Mouse (Mus musculus) layer of hippocampus, postnatal 25 days (tissue): ENCODE measurements around the gene Luc7l. TPM values are rescaled to one million over a fixed set of nuclear protein-coding genes. Genes with fewer than 3 reads are reported as not detected.
"Not testable (repeated sequence)": the region's sequence is repeated elsewhere in the genome, so short reads cannot be mapped to it uniquely, and the experiment has no call there.

Experiments
- DNase-seq, 2 experiments: peaks; one replicate each; pipeline ENCODE4 v3.0.0; 2022; ENCODE audit warnings: mixed read lengths in 2 of 2, low spot score in 1 of 2; ENCODE audit errors: extremely low spot score in 1 of 2
- total RNA-seq, 2 experiments: library from RNA; stranded (reverse); gene quantifications; 2 replicates each; pipeline ENCODE4 v1.2.3; 2021

Luc7l gene
- total RNA-seq, 2 experiments from 2014 or later = 77.6 to 86.4 TPM

GRCm38 (mm10) chr17:26251886-26252538, 684 bp upstream of the Luc7l start:
- no peak for DNase-seq

GRCm38 (mm10) chr17:26253399-26253798, 703 bp downstream of the Luc7l start:
- no peak for DNase-seq

- no peak for DNase-seq
These were observed 2.6 kb downstream of the Luc7l start for GRCm38 (mm10) chr17:26255313-26255712.

GRCm38 (mm10) chr17:26261826-26262225, 9.1 kb downstream of the Luc7l start:
- no peak for DNase-seq

- no peak for DNase-seq
These were observed 9.7 kb downstream of the Luc7l start for GRCm38 (mm10) chr17:26262384-26262783.

GRCm38 (mm10) chr17:26268851-26269250, 16.2 kb downstream of the Luc7l start:
- DNase-seq = no peak

GRCm38 (mm10) chr17:26269577-26269976, 16.9 kb downstream of the Luc7l start:
- not testable (repeated sequence) for DNase-seq

- no peak for DNase-seq
These were observed 19.9 kb downstream of the Luc7l start for GRCm38 (mm10) chr17:26272586-26272985.

GRCm38 (mm10) chr17:26275933-26276332, 23.2 kb downstream of the Luc7l start:
- DNase-seq = no peak

GRCm38 (mm10) chr17:26276711-26277110, 24.0 kb downstream of the Luc7l start:
- peak in 1 of 2 experiments; percentile 24 for DNase-seq

- no peak for DNase-seq
These were observed 33.7 kb downstream of the Luc7l start for GRCm38 (mm10) chr17:26286199-26286955.

GRCm38 (mm10) chr17:26289475-26289874, 36.8 kb downstream of the Luc7l start:
- no peak for DNase-seq

GRCm38 (mm10) chr17:26298318-26298717, 45.6 kb downstream of the Luc7l start:
- DNase-seq = not testable (repeated sequence)

GRCm38 (mm10) chr17:26314291-26314690, 61.6 kb downstream of the Luc7l start:
- peak; percentile 69 to 88 for DNase-seq

- no peak for DNase-seq
These were observed 62.8 kb downstream of the Luc7l start for GRCm38 (mm10) chr17:26315474-26315873.

- DNase-seq = no peak
These were observed 65.7 kb downstream of the Luc7l start for GRCm38 (mm10) chr17:26318441-26318840.

Other genes with a start within 250 kb of the Luc7l start
- 100 to 1,000 TPM in 1 of 2 experiments, 10 to 100 TPM in 1; 97.3 to 104 TPM for gene Rab11fip3, start 183.3 kb upstream of the Luc7l start, total RNA-seq
- gene Decr2, start 162.6 kb upstream of the Luc7l start, total RNA-seq = 10 to 100 TPM; 27.2 to 28.2 TPM
- 1 to 10 TPM; 4.1 TPM for gene Nme4, start 157.3 kb upstream of the Luc7l start, total RNA-seq
- gene Tmem8, start 139.6 kb upstream of the Luc7l start, total RNA-seq = 10 to 100 TPM; 11.4 to 13.1 TPM
- 10 to 100 TPM; 63.4 to 68.9 TPM for gene Mrpl28, start 129.4 kb upstream of the Luc7l start, total RNA-seq
- gene Axin1, start 114.2 kb upstream of the Luc7l start, total RNA-seq = 10 to 100 TPM; 23.2 to 23.6 TPM
- under 1 TPM; 0.30 to 0.80 TPM for gene Pdia2, start 53.8 kb upstream of the Luc7l start, total RNA-seq
- 10 to 100 TPM; 36.8 to 52.1 TPM for gene Rgs11, start 49.9 kb upstream of the Luc7l start, total RNA-seq
- 10 to 100 TPM; 71.8 to 83.1 TPM for gene Arhgdig, start 45.1 kb upstream of the Luc7l start, total RNA-seq
- gene Fam234a, start 8.7 kb upstream of the Luc7l start, total RNA-seq = 10 to 100 TPM; 16.1 to 17.5 TPM
- 10 to 100 TPM; 72.1 to 76.1 TPM for gene Neurl1b, start 161.9 kb downstream of the Luc7l start, total RNA-seq